ENCODE assay signal across 18 mouse cellular contexts in genomic region chr2:79172967-79173919, GRCm38 (mm10).
DNase-seq lines count a peak whose midpoint lies in the region; ATAC-seq and TF ChIP-seq lines count a peak whose summit lies in the region.
"Had no signal": no experiment of that assay in that cellular context is flagged by ENCODE, and none has a peak within 500 bp of the region (broad histone marks: within the 10 kb centered on the region; RNA-seq: fewer than 3 reads in every experiment).

No protein-coding gene starts in this region.

- TF ChIP-seq EP300 in liver, embryonic 14.5 days (IDR thresholded peaks at IDR 0.05; ENCODE audit: low read depth) = peak; percentile 56
- no peak for TF ChIP-seq EP300 in lung, postnatal 0 days (IDR thresholded peaks at IDR 0.05)
- TF ChIP-seq EP300 in heart, adult 2 months (IDR thresholded peaks at IDR 0.05; ENCODE audit: insufficient read depth, low read depth, low read length) = no peak

- TF ChIP-seq CTCF in thymus, adult 2 months (IDR thresholded peaks at IDR 0.05; ENCODE audit: borderline replicate concordance, control insufficient read depth, extremely low read depth, insufficient read depth, low read length, poor library complexity) = no peak
- no peak for TF ChIP-seq CTCF in liver, embryonic 14.5 days (IDR thresholded peaks at IDR 0.05; ENCODE audit: low read depth)
- no peak for TF ChIP-seq CTCF in lung, postnatal 0 days (IDR thresholded peaks at IDR 0.05)
- TF ChIP-seq CTCF in heart, adult 2 months (IDR thresholded peaks at IDR 0.05) = no peak

- H3K9ac ChIP-seq in liver, embryonic 14.5 days (replicated peaks) = no peak overlapping the region
- no peak overlapping the region for H3K9ac ChIP-seq in lung, postnatal 0 days (replicated peaks; ENCODE audit: low read depth)
- H3K9ac ChIP-seq in heart, adult 2 months (ENCODE audit: low read depth, low read length) = no peak overlapping the region
- H3K9ac ChIP-seq in hindbrain, embryonic 16.5 days (ENCODE audit: low read depth, low read length) = no peak overlapping the region
- H3K9ac ChIP-seq: limb, embryonic 13.5 days; neural tube, embryonic 12.5 days had no signal

- no peaks in the 10 kb centered on the region for H3K79me2 ChIP-seq in heart, adult 2 months (replicated peaks; ENCODE audit: control insufficient read depth, insufficient read depth, low read length)

- H3K27me3 ChIP-seq in thymus, adult 2 months (ENCODE audit: control insufficient read depth, insufficient read depth, low read length) = no peaks in the 10 kb centered on the region
- H3K27me3 ChIP-seq in liver, embryonic 14.5 days (ENCODE audit: control insufficient read depth, insufficient read depth, low read length) = no peaks in the 10 kb centered on the region
- H3K27me3 ChIP-seq in lung, postnatal 0 days (replicated peaks; ENCODE audit: insufficient read depth, low read length) = no peaks in the 10 kb centered on the region
- H3K27me3 ChIP-seq in heart, adult 2 months (ENCODE audit: control insufficient read depth, insufficient read depth, low read length) = no peaks in the 10 kb centered on the region
- H3K27me3 ChIP-seq in hindbrain, embryonic 16.5 days (replicated peaks; ENCODE audit: control insufficient read depth, insufficient read depth, low read length) = no peaks in the 10 kb centered on the region
- H3K27me3 ChIP-seq: limb, embryonic 13.5 days; neural tube, embryonic 12.5 days had no signal

- intact Hi-C loops in heart, adult 2 months (cut with DNase I) = no loop called here

- no peak overlapping the region; the same call in 1 of the 2 replicates for H3K27ac ChIP-seq in thymus, adult 2 months (ENCODE audit: control insufficient read depth, insufficient read depth, low read length)
- no peak overlapping the region for H3K27ac ChIP-seq in liver, embryonic 14.5 days
- no peak overlapping the region for H3K27ac ChIP-seq in lung, postnatal 0 days (ENCODE audit: low read length)
- no peak overlapping the region for H3K27ac ChIP-seq in heart, adult 2 months
- no peak overlapping the region for H3K27ac ChIP-seq in hindbrain, embryonic 16.5 days (ENCODE audit: low read depth, low read length)
- H3K27ac ChIP-seq: gastrocnemius, adult 2 months; hindbrain, embryonic 10.5 days; limb, embryonic 13.5 days; neural tube, embryonic 12.5 days had no signal

- H3K36me3 ChIP-seq in thymus, adult 2 months (ENCODE audit: control insufficient read depth, insufficient read depth, low read length) = no peaks in the 10 kb centered on the region
- H3K36me3 ChIP-seq in liver, embryonic 14.5 days (replicated peaks; ENCODE audit: control insufficient read depth, insufficient read depth, low read depth) = no peaks in the 10 kb centered on the region
- no peaks in the 10 kb centered on the region for H3K36me3 ChIP-seq in lung, postnatal 0 days (ENCODE audit: insufficient read depth, low read length)
- H3K36me3 ChIP-seq in heart, adult 2 months (ENCODE audit: control insufficient read depth, insufficient read depth, low read length) = no peaks in the 10 kb centered on the region
- H3K36me3 ChIP-seq in hindbrain, embryonic 16.5 days (ENCODE audit: control insufficient read depth, insufficient read depth, low read length) = no peaks in the 10 kb centered on the region
- H3K36me3 ChIP-seq: hindbrain, embryonic 10.5 days; limb, embryonic 13.5 days; neural tube, embryonic 12.5 days had no signal

- no peak overlapping the region for H3K4me3 ChIP-seq in thymus, adult 2 months (ENCODE audit: control insufficient read depth, insufficient read depth, low read length)
- no peak overlapping the region for H3K4me3 ChIP-seq in liver, embryonic 14.5 days (ENCODE audit: insufficient read depth in 1 of 2, low read depth in 2 of 2, low read length in 2 of 2)
- H3K4me3 ChIP-seq in lung, postnatal 0 days (ENCODE audit: low read depth, low read length) = no peak overlapping the region
- no peak overlapping the region for H3K4me3 ChIP-seq in heart, adult 2 months
- no peak overlapping the region for H3K4me3 ChIP-seq in hindbrain, embryonic 16.5 days (ENCODE audit: low read length)
- H3K4me3 ChIP-seq: gastrocnemius, adult 2 months; hindbrain, embryonic 10.5 days; limb, embryonic 13.5 days; neural tube, embryonic 12.5 days had no signal

- peak; percentile 26 for DNase-seq in thymus, postnatal 0 days (ENCODE audit: low spot score)
- DNase-seq in thymus, adult 2 months = no peak
- DNase-seq in c-Kit-positive CD71-positive TER-119-positive erythroid progenitor cells, embryonic 14.5 days (ENCODE audit: low spot score) = peak; percentile 6
- peak in 2 of 3 experiments; percentile 10 to 29 for DNase-seq in liver, embryonic 14.5 days (ENCODE audit: low read depth in 3 of 3, low spot score in 3 of 3)
- DNase-seq in lung, postnatal 0 days (ENCODE audit: low spot score) = no peak
- no peak for DNase-seq in heart, adult 2 months
- DNase-seq in urinary bladder, postnatal 10 days (ENCODE audit: low spot score) = no peak
- DNase-seq: adrenal gland, postnatal 14 days; gastrocnemius, adult 2 months; kidney, postnatal 4 days; lung, postnatal 14 days had no signal

- no peak overlapping the region for H3K4me2 ChIP-seq in liver, embryonic 14.5 days (ENCODE audit: low read depth)
- H3K4me2 ChIP-seq in lung, postnatal 0 days (replicated peaks; ENCODE audit: low read depth, low read length) = no peak overlapping the region
- no peak overlapping the region for H3K4me2 ChIP-seq in hindbrain, embryonic 16.5 days (ENCODE audit: low read length)
- H3K4me2 ChIP-seq: heart, embryonic 11.5 days; limb, embryonic 13.5 days; neural tube, embryonic 12.5 days had no signal

- ATAC-seq in liver, embryonic 14.5 days (ENCODE audit: insufficient read depth) = peak; percentile 77; the same call in 1 of the 2 replicates
- ATAC-seq in lung, postnatal 0 days = no peak
- no peak for ATAC-seq in hindbrain, embryonic 16.5 days
- ATAC-seq: forebrain, embryonic 14.5 days; intestine, postnatal 0 days had no signal

- TF ChIP-seq POLR2A in thymus, adult 2 months (IDR thresholded peaks at IDR 0.05; ENCODE audit: control insufficient read depth, extremely low read depth, insufficient read depth, low read length, poor library complexity) = no peak
- no peak for TF ChIP-seq POLR2A in heart, adult 2 months (IDR thresholded peaks at IDR 0.05; ENCODE audit: insufficient read depth, low read depth, low read length)

- H3K9me3 ChIP-seq in liver, embryonic 14.5 days (ENCODE audit: control insufficient read depth, low read length) = no peaks in the 10 kb centered on the region
- no peaks in the 10 kb centered on the region for H3K9me3 ChIP-seq in lung, postnatal 0 days (ENCODE audit: low read length)
- H3K9me3 ChIP-seq in hindbrain, embryonic 16.5 days (ENCODE audit: control insufficient read depth, low read length) = no peaks in the 10 kb centered on the region
- H3K9me3 ChIP-seq: hindbrain, embryonic 10.5 days; limb, embryonic 13.5 days; neural tube, embryonic 12.5 days had no signal

- 75% methylated on average over 7 of the region's 7 CpGs for WGBS in thymus, adult 2 months
- 27% methylated on average over 7 of the region's 7 CpGs for WGBS in liver, embryonic 14.5 days (ENCODE audit: insufficient replicate concordance)
- 61% methylated on average over 7 of the region's 7 CpGs for WGBS in lung, postnatal 0 days
- WGBS in heart, adult 2 months = 59% methylated on average over 7 of the region's 7 CpGs
- 46% methylated on average over 7 of the region's 7 CpGs for WGBS in hindbrain, embryonic 16.5 days

- peaks cover 2% of the 10 kb centered on the region; the same call in 1 of the 2 replicates for H3K4me1 ChIP-seq in thymus, adult 2 months (replicated peaks; ENCODE audit: control insufficient read depth, insufficient read depth, low read length)
- H3K4me1 ChIP-seq in liver, embryonic 14.5 days (replicated peaks; ENCODE audit: control insufficient read depth in 2 of 2, insufficient read depth in 2 of 2, low read length in 1 of 2) = peaks cover 3 to 9% of the 10 kb centered on the region in 2 experiments
- no peaks in the 10 kb centered on the region for H3K4me1 ChIP-seq in lung, postnatal 0 days (ENCODE audit: insufficient read depth, low read depth, low read length)
- H3K4me1 ChIP-seq in heart, adult 2 months (ENCODE audit: control insufficient read depth, insufficient read depth, low read length) = no peaks in the 10 kb centered on the region
- H3K4me1 ChIP-seq in hindbrain, embryonic 16.5 days (ENCODE audit: control insufficient read depth, insufficient read depth, low read depth, low read length) = no peaks in the 10 kb centered on the region
- H3K4me1 ChIP-seq: hindbrain, embryonic 10.5 days; limb, embryonic 13.5 days; neural tube, embryonic 12.5 days had no signal

Comparison
In these comparisons a context has a peak if more than half of its experiments do, and no peak if none do; other contexts are left out.
1. DNase-seq: peak in thymus, postnatal 0 days (single experiment), c-Kit-positive CD71-positive TER-119-positive erythroid progenitor cells, embryonic 14.5 days (single experiment) and liver, embryonic 14.5 days (2 of 3); none in thymus, adult 2 months (single experiment), lung, postnatal 0 days (single experiment), heart, adult 2 months (0 of 2) and urinary bladder, postnatal 10 days (single experiment).